Mouse (Mus musculus) CH12.LX (cell line): ENCODE data around the gene Arel1. TPM values are rescaled to one million over a fixed set of nuclear protein-coding genes. Genes with fewer than 3 reads are reported as not detected.

Experiments
- DNase-seq: peaks from one replicate; pipeline ENCODE4 v3.0.0-alpha.2; 2013; ENCODE audit errors: extremely low read depth
- H3K27ac ChIP-seq: 2 replicates; pipeline ENCODE4 v1.5.1; 2012; ENCODE audit warnings: low read depth, mild to moderate bottlenecking, control low read depth, moderate library complexity; ENCODE audit not compliant: insufficient read depth
- H3K27me3 ChIP-seq: replicated peaks from 2 replicates; pipeline ENCODE3; 2012; ENCODE audit warnings: inconsistent platforms
- H3K36me3 ChIP-seq, 2 experiments: replicated peaks in 1 of 2; 2 replicates each; pipeline versions ENCODE3 to v1.6.1; 2012; ENCODE audit warnings: inconsistent platforms in 1 of 2, low read length in 1 of 2, mild to moderate bottlenecking in 1 of 2, mixed read lengths in 1 of 2, moderate library complexity in 1 of 2; ENCODE audit not compliant: control insufficient read depth in 1 of 2, insufficient read depth in 1 of 2
- H3K4me1 ChIP-seq, 2 experiments: 2 replicates each; pipeline ENCODE4 v1.6.1; 2012; ENCODE audit warnings: inconsistent platforms in 1 of 2, moderate library complexity in 1 of 2; ENCODE audit not compliant: insufficient read depth in 2 of 2, control insufficient read depth in 1 of 2
- H3K4me2 ChIP-seq: 2 replicates; pipeline ENCODE4 v1.6.1; 2012; ENCODE audit warnings: low read depth, mild to moderate bottlenecking, control low read depth; ENCODE audit not compliant: poor library complexity, insufficient read depth, severe bottlenecking
- H3K4me3 ChIP-seq, 3 experiments: fragments of 150-350 bp in 1 of 3; sonication (generic) in 1 of 3; replicated peaks in 1 of 3; 2 replicates each; pipeline versions ENCODE3 to v1.5.1; 2011 to 2012; ENCODE audit warnings: low read depth in 2 of 3, low read length in 2 of 3, mild to moderate bottlenecking in 2 of 3, moderate library complexity in 2 of 3, control low read depth in 1 of 3, improper control_type of control experiment in 1 of 3, inconsistent platforms in 1 of 3, mixed read lengths in 1 of 3; ENCODE audit not compliant: poor library complexity in 1 of 3
- H3K79me2 ChIP-seq: replicated peaks from 2 replicates; pipeline ENCODE4 v1.6.1; 2012; ENCODE audit warnings: mild to moderate bottlenecking, moderate library complexity; ENCODE audit not compliant: control insufficient read depth, poor library complexity, insufficient read depth, severe bottlenecking; ENCODE audit errors: extremely low read depth
- H3K9ac ChIP-seq: 2 replicates; pipeline ENCODE4 v1.6.1; 2012; ENCODE audit warnings: low read depth, mild to moderate bottlenecking, control low read depth, moderate library complexity; ENCODE audit not compliant: insufficient read depth
- H3K9me3 ChIP-seq: replicated peaks from 2 replicates; pipeline ENCODE3; 2012; ENCODE audit warnings: low read length, inconsistent platforms, mixed read lengths
- BHLHE40 ChIP-seq: IDR thresholded peaks from 2 replicates; pipeline ENCODE4 v1.6.1; 2011; ENCODE audit warnings: mild to moderate bottlenecking, low read depth, low read length, improper control_type of control experiment
- CHD1 ChIP-seq: IDR thresholded peaks from 2 replicates; pipeline ENCODE4 v1.6.1; 2012; ENCODE audit warnings: low read depth, low read length, improper control_type of control experiment, inconsistent platforms
- CHD2 ChIP-seq: IDR thresholded peaks from 2 replicates; pipeline ENCODE4 v1.6.1; 2011; ENCODE audit warnings: low read length, improper control_type of control experiment
- ELF1 ChIP-seq: IDR thresholded peaks from 2 replicates; pipeline ENCODE4 v1.6.1; 2014; ENCODE audit warnings: low read depth, mild to moderate bottlenecking, inconsistent platforms, low read length, improper control_type of control experiment
- EP300 ChIP-seq: IDR thresholded peaks from 2 replicates; pipeline ENCODE4 v1.6.1; 2011; ENCODE audit warnings: low read length, improper control_type of control experiment
- HCFC1 ChIP-seq: IDR thresholded peaks from 2 replicates; pipeline ENCODE4 v1.6.1; 2012; ENCODE audit warnings: low read depth, mild to moderate bottlenecking, inconsistent platforms, low read length, improper control_type of control experiment
- JUN ChIP-seq: IDR thresholded peaks from 2 replicates; pipeline ENCODE4 v1.6.1; 2011; ENCODE audit warnings: low read depth, mild to moderate bottlenecking, low read length, improper control_type of control experiment, moderate library complexity; ENCODE audit not compliant: insufficient read depth
- MAFK ChIP-seq: IDR thresholded peaks from 2 replicates; pipeline ENCODE4 v1.6.1; 2011; ENCODE audit warnings: low read length, improper control_type of control experiment; ENCODE audit not compliant: insufficient replicate concordance
- MAX ChIP-seq: IDR thresholded peaks from 2 replicates; pipeline ENCODE4 v1.6.1; 2011; ENCODE audit warnings: low read length, improper control_type of control experiment
- MAZ ChIP-seq: IDR thresholded peaks from 2 replicates; pipeline ENCODE4 v1.6.1; 2012; ENCODE audit warnings: low read depth, mild to moderate bottlenecking, inconsistent platforms, low read length, improper control_type of control experiment, moderate library complexity
- MEF2A ChIP-seq: IDR thresholded peaks from 2 replicates; pipeline ENCODE4 v1.6.1; 2014; ENCODE audit warnings: low read depth, mild to moderate bottlenecking, inconsistent platforms, low read length, improper control_type of control experiment, borderline replicate concordance
- PAX5 ChIP-seq: IDR thresholded peaks from 2 replicates; pipeline ENCODE4 v1.6.1; 2012; ENCODE audit warnings: low read length, inconsistent platforms, mixed read lengths
- POLR2A ChIP-seq: IDR thresholded peaks from 2 replicates; pipeline ENCODE4 v1.6.1; 2011; ENCODE audit warnings: low read depth, mild to moderate bottlenecking, improper control_type of control experiment, low read length
- RCOR1 ChIP-seq: conservative IDR thresholded peaks from 2 replicates; pipeline ENCODE4 v1.6.1; 2012; ENCODE audit warnings: low read depth, mild to moderate bottlenecking, inconsistent platforms, low read length, improper control_type of control experiment
- SMC3 ChIP-seq: IDR thresholded peaks from 2 replicates; pipeline ENCODE4 v1.6.1; 2011; ENCODE audit warnings: low read depth, low read length, improper control_type of control experiment
- TCF12 ChIP-seq: IDR thresholded peaks from 2 replicates; pipeline ENCODE4 v1.6.1; 2014; ENCODE audit warnings: low read depth, mild to moderate bottlenecking, inconsistent platforms, low read length, improper control_type of control experiment
- USF2 ChIP-seq: conservative IDR thresholded peaks from 2 replicates; pipeline ENCODE4 v1.6.1; 2011; ENCODE audit warnings: low read depth, low read length, improper control_type of control experiment
- ZC3H11A ChIP-seq: IDR thresholded peaks from 2 replicates; pipeline ENCODE4 v1.6.1; 2012; ENCODE audit warnings: low read depth, mild to moderate bottlenecking, inconsistent platforms, low read length, improper control_type of control experiment
- ZMIZ1 ChIP-seq: IDR thresholded peaks from 2 replicates; pipeline ENCODE4 v1.6.1; 2012; ENCODE audit warnings: low read depth, mild to moderate bottlenecking, inconsistent platforms, low read length, improper control_type of control experiment
- dilution Hi-C: fragments of 300-500 bp; cut with MboI; formaldehyde crosslinking; loops from 2 replicates; pipeline ENCODE4 v1.14.3; 2020; ENCODE audit warnings: low sequenced_read_pairs; ENCODE audit not compliant: extremely low pct_unique_long_range_greater_than_20kb, extremely low pct_ligation_motif_present
- in situ Hi-C: fragments of 300-500 bp; cut with MboI; formaldehyde crosslinking; loops from 3 replicates; pipeline ENCODE4 v1.14.3; 2019; ENCODE audit warnings: low sequenced_read_pairs, low pct_ligation_motif_present, low pct_unique_long_range_greater_than_20kb, mixed read lengths
- polyA plus RNA-seq: library from polyadenylated mRNA; unstranded; fragments of >175 nt; gene quantifications from 2 replicates; pipeline ENCODE4 v1.2.1, GENCODE M21; 2012; ENCODE audit warnings: low read depth; ENCODE audit not compliant: insufficient read length
- total RNA-seq, 2 experiments: library from RNA; depleted of rRNA; stranded (reverse); fragments of 300-350 nt in 1 of 2; fragments of >200 nt in 1 of 2; gene quantifications; 2 replicates each; pipeline ENCODE4 v1.2.3; 2012 to 2014

Arel1 gene
- total and polyA plus RNA-seq, 3 experiments, result 16.9 to 22.5 (median 21.6) TPM

DNA sequence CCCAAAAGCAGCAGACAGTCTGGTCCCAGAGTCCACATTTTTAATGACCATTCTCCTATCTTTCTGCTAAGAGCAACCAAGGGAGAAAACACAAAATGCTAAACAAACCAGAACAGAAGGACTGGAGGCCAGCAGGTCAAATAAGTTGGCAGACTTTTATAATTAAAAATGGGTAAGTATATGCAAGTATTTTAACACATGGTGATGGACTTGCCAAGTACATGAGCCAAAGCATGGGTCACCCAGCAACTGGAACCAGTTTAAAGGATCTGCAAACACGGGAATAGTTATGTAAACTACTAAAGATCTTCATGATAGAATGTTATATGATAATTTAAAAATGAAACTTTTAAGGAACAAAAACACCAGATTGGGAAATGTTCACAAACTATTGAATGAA lies 18.3 kb downstream of the Arel1 start:
- DNase-seq, result no peak
- Histone ChIP-seq H3K36me3 (peaks cover 18 to 40% of the 10 kb centered on the region in 2 experiments), H3K4me2 (no peak overlapping the region), H3K27ac (no peak overlapping the region), H3K4me1 (peaks cover under 1 to 19% of the 10 kb centered on the region in 2 experiments), H3K27me3 (no peaks in the 10 kb centered on the region), H3K79me2 (no peaks in the 10 kb centered on the region; the same call in 1 of the 2 replicates), H3K9ac (no peak overlapping the region), H3K4me3 (no peak overlapping the region), H3K9me3 (no peaks in the 10 kb centered on the region)
- dilution Hi-C loops (no loop called here), in situ Hi-C loops (no loop called here)
- no peak for TF ChIP-seq PAX5
- TF ChIP-seq JUN, result no peak
- TF ChIP-seq TCF12, result no peak
- TF ChIP-seq EP300, result no peak
- no peak for TF ChIP-seq RCOR1
- TF ChIP-seq ELF1, result no peak
- TF ChIP-seq MEF2A, result no peak
- no peak for TF ChIP-seq MAFK
- TF ChIP-seq MAX, result no peak
- no peak for TF ChIP-seq MAZ

DNA sequence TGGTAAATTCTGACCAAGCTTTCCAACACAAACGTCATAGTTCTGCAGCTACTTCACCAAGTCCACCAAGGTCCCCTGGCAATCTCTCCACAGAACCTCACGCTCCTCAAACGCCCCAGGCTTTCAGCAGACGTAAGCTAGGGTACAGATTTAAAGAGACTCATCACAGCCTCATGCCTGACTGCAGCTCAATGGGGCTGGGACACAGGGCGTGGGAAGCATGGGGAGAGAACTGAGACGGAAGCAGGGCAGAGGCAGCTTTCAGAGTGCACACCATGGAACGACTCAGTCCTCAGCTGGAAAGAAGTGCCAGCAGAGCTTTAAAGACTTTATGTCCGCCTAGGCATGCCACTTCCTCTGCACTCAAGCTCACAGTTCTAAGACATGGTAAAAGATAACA lies 19.2 kb downstream of the Arel1 start:
- peaks cover 0 to 11% of the 10 kb centered on the region in 2 experiments; a peak in 2 of 4 replicates for H3K4me1 ChIP-seq
- peaks cover 24 to 46% of the 10 kb centered on the region in 2 experiments for H3K36me3 ChIP-seq
- in situ Hi-C loops, result no loop called here
- no peak for DNase-seq
- no peak overlapping the region for H3K4me2 ChIP-seq
- H3K9ac ChIP-seq, result no peak overlapping the region
- H3K79me2 ChIP-seq, result no peaks in the 10 kb centered on the region; the same call in 1 of the 2 replicates
- TF ChIP-seq MAZ (no peak), SMC3 (no peak), POLR2A (no peak), ZC3H11A (no peak), HCFC1 (no peak), CHD1 (no peak), CHD2 (no peak), BHLHE40 (no peak), MEF2A (no peak), USF2 (no peak), ZMIZ1 (no peak), JUN (no peak)
- H3K4me3 ChIP-seq, result no peak overlapping the region
- no peaks in the 10 kb centered on the region for H3K27me3 ChIP-seq
- no peak overlapping the region for H3K27ac ChIP-seq
- dilution Hi-C loops, result no loop called here
- no peaks in the 10 kb centered on the region for H3K9me3 ChIP-seq
